Mouse (Mus musculus) E14TG2a.4 (cell line): Measurements from ENCODE around the gene Tmprss13.

Experiments used
- H3K27me3 ChIP-seq: 2 replicates; pipeline ENCODE4 v1.6.1; 2014; ENCODE audit warnings: low read length, control low read depth; ENCODE audit not compliant: insufficient read depth
- H3K36me3 ChIP-seq: 2 replicates; pipeline ENCODE4 v1.6.1; 2014; ENCODE audit warnings: low read length, control low read depth; ENCODE audit not compliant: insufficient read depth
- H3K4me1 ChIP-seq: replicated peaks from 2 replicates; pipeline ENCODE4 v1.6.1; 2014; ENCODE audit warnings: low read depth, low read length, control low read depth
- H3K4me3 ChIP-seq: replicated peaks from 2 replicates; pipeline ENCODE4 v1.5.1; 2014; ENCODE audit warnings: mild to moderate bottlenecking, low read length
- H3K9me3 ChIP-seq: 2 replicates; pipeline ENCODE4 v1.6.1; 2014; ENCODE audit warnings: low read length, control low read depth
- CTCF ChIP-seq: conservative IDR thresholded peaks from 2 replicates; pipeline ENCODE4 v1.5.1; 2014; ENCODE audit warnings: low read length
- NANOG ChIP-seq: IDR thresholded peaks from 2 replicates; pipeline ENCODE4 v1.6.1; 2014; ENCODE audit warnings: borderline replicate concordance, low read length, mixed read lengths
- POU5F1 ChIP-seq: IDR thresholded peaks from 2 replicates; pipeline ENCODE4 v1.6.1; 2014; ENCODE audit warnings: low read length, borderline replicate concordance

Tmprss13 gene

GRCm38 (mm10) chr9:45294210-45295011, 24.5 kb upstream of the Tmprss13 start:
- Histone ChIP-seq H3K9me3 (no peaks in the 10 kb centered on the region), H3K4me1 (no peaks in the 10 kb centered on the region), H3K27me3 (no peaks in the 10 kb centered on the region), H3K4me3 (no peak overlapping the region), H3K36me3 (no peaks in the 10 kb centered on the region)
- no peak for TF ChIP-seq NANOG
- no peak for TF ChIP-seq POU5F1
- no peak for TF ChIP-seq CTCF

- H3K27me3 ChIP-seq: no peaks in the 10 kb centered on the region
- peaks cover 12% of the 10 kb centered on the region for H3K9me3 ChIP-seq
- no peak overlapping the region for H3K4me3 ChIP-seq
- no peaks in the 10 kb centered on the region for H3K36me3 ChIP-seq
- peaks cover 18% of the 10 kb centered on the region for H3K4me1 ChIP-seq
- TF ChIP-seq CTCF (peak; percentile 84), POU5F1 (no peak)
Measured at GRCm38 (mm10) chr9:45299231-45300006, 19.5 kb upstream of the Tmprss13 start.

GRCm38 (mm10) chr9:45300422-45301104, 18.3 kb upstream of the Tmprss13 start:
- TF ChIP-seq POU5F1 (no peak), CTCF (peak; percentile 57), NANOG (no peak)
- Histone ChIP-seq H3K36me3 (no peaks in the 10 kb centered on the region), H3K27me3 (no peaks in the 10 kb centered on the region), H3K4me1 (peaks cover 26% of the 10 kb centered on the region), H3K4me3 (no peak overlapping the region), H3K9me3 (peaks cover 12% of the 10 kb centered on the region)

- Histone ChIP-seq H3K36me3 (no peaks in the 10 kb centered on the region), H3K27me3 (no peaks in the 10 kb centered on the region), H3K4me3 (no peak overlapping the region), H3K4me1 (peaks cover 27% of the 10 kb centered on the region), H3K9me3 (peaks cover 12% of the 10 kb centered on the region)
- TF ChIP-seq POU5F1: no peak
- no peak for TF ChIP-seq NANOG
- TF ChIP-seq CTCF: no peak
Measured at GRCm38 (mm10) chr9:45301771-45302170, 17.1 kb upstream of the Tmprss13 start.

- H3K4me1 ChIP-seq: peaks cover 18% of the 10 kb centered on the region
- TF ChIP-seq POU5F1 (no peak), NANOG (no peak), CTCF (no peak)
- peaks cover 4% of the 10 kb centered on the region for H3K27me3 ChIP-seq
- H3K36me3 ChIP-seq: no peaks in the 10 kb centered on the region
- 0 out of 2 replicates have a peak overlapping the region, but pooled peaks have one; percentile 28 for H3K4me3 ChIP-seq
- peaks cover 6% of the 10 kb centered on the region for H3K9me3 ChIP-seq
Measured at GRCm38 (mm10) chr9:45306746-45307410, 12.0 kb upstream of the Tmprss13 start.

- peaks cover 17% of the 10 kb centered on the region for H3K4me1 ChIP-seq
- TF ChIP-seq NANOG (no peak), CTCF (no peak)
- no peaks in the 10 kb centered on the region for H3K36me3 ChIP-seq
- H3K4me3 ChIP-seq: no peak overlapping the region
- peaks cover 4% of the 10 kb centered on the region for H3K27me3 ChIP-seq
- 0 out of 2 replicates have a peak, but pooled peaks cover 5% of the 10 kb centered on the region for H3K9me3 ChIP-seq
Measured at GRCm38 (mm10) chr9:45308521-45308920, 10.4 kb upstream of the Tmprss13 start.

GRCm38 (mm10) chr9:45311858-45312257, 7.0 kb upstream of the Tmprss13 start:
- peaks cover 7% of the 10 kb centered on the region for H3K27me3 ChIP-seq
- H3K4me3 ChIP-seq: no peak overlapping the region
- H3K4me1 ChIP-seq: peaks cover 3% of the 10 kb centered on the region
- H3K36me3 ChIP-seq: no peaks in the 10 kb centered on the region
- TF ChIP-seq POU5F1: no peak
- TF ChIP-seq NANOG: no peak
- TF ChIP-seq CTCF: no peak
- 0 out of 2 replicates have a peak, but pooled peaks cover 5% of the 10 kb centered on the region for H3K9me3 ChIP-seq
